Mouse (Mus musculus): ENCODE data around the gene Pmel.

The Pmel gene

DNA sequence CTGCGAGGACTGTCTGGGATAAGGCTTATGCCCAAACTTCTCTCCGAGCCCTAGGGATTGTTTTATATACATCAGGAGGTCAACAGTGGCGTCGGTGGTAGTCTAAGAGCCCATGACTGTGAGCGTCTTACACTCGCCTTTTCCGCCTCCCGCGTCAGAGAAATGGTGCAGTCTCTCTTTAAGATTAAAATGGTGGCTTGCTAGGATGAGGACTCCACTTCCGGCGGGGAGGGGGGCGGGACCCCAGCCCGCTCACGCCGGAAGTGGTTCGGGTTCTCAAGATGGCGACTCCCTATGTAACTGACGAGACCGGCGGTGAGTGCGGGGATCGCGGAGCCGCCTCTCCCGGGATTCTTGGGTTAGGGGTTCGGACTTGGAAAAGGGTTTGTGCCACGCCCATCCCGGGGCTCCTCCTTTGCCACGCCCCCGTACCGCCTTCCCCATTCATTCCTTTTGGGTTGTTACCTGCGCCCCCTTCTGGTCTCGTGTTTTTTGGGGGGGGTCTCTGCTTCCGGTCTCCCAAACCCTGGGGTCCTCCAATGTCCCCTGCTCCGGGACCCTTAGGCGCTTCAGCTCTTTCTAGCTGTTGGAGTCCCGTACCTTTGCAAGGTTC lies 44.4 kb downstream of the Pmel start:
- peak; percentile 62 to 66 for DNase-seq (ENCODE audit: low spot score in 2 of 2)

All from urinary bladder, postnatal 36 days (tissue).